Mouse (Mus musculus) G1E (cell line): ENCODE data around the gene Ppp1r9a.

ENCODE experiments used
- CTCF ChIP-seq: IDR thresholded peaks from 2 replicates; pipeline ENCODE4 v1.5.1; 2012; ENCODE audit warnings: low read depth, low read length, inconsistent platforms, mixed read lengths
- GATA1 ChIP-seq: IDR thresholded peaks from 2 replicates; pipeline ENCODE4 v1.6.1; 2012; ENCODE audit warnings: borderline replicate concordance, low read length, inconsistent platforms, mixed read lengths

GRCm38 (mm10) chr6:5168158-5168557 lies 265.4 kb downstream of the Ppp1r9a start:
- TF ChIP-seq CTCF = no peak
- TF ChIP-seq GATA1 = no peak
